Mouse (Mus musculus) lung, postnatal 0 days (tissue): ENCODE measurements around the gene Kcnk15.

Experiments
- CTCF ChIP-seq: IDR thresholded peaks from 2 replicates; pipeline ENCODE4 v1.5.1; 2016; ENCODE audit warnings: antibody characterized with exemption, mild to moderate bottlenecking
- EP300 ChIP-seq: IDR thresholded peaks from 2 replicates; pipeline ENCODE4 v1.6.1; 2016; ENCODE audit warnings: antibody characterized with exemption, mild to moderate bottlenecking, control low read depth

GRCm38 (mm10) chr2:163907131-163907530 lies 53.7 kb downstream of the Kcnk15 start:
- no peak for TF ChIP-seq CTCF
- no peak for TF ChIP-seq EP300
